12 mouse cellular contexts compared by ENCODE assay signal in the genomic region with DNA sequence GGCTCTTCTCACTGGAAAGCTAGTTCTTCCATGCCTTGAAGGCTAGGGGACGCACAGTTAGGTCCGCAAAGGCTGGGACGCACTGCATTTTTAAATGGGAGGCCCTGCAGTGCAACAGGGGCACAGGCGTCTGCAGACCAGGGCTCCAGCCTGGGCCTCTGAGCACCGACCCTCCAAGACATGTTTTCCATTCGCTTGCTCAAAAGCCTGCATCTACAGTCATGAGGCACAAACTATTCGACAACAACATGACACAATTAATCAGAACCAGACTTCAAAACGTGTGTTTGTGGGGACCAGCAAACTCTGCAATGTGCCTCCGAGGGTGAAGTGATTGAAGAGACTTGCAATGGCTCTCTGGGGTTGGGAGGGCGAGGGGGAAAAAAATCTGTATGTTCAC. TPM values are rescaled to one million over a fixed set of nuclear protein-coding genes. Genes with fewer than 3 reads are reported as not detected.
DNase-seq lines count a peak whose midpoint lies in the region; ATAC-seq and TF ChIP-seq lines count a peak whose summit lies in the region.
"Had no signal": no experiment of that assay in that cellular context is flagged by ENCODE, and none has a peak within 500 bp of the region (broad histone marks: within the 10 kb centered on the region; RNA-seq: fewer than 3 reads in every experiment).

No protein-coding gene starts in this region.

- no peaks in the 10 kb centered on the region for H3K36me3 ChIP-seq in heart, embryonic 10.5 days
- H3K36me3 ChIP-seq in embryonic facial prominence, embryonic 10.5 days (replicated peaks): no peaks in the 10 kb centered on the region
- H3K36me3 ChIP-seq in hindbrain, embryonic 13.5 days: no peaks in the 10 kb centered on the region
- no peaks in the 10 kb centered on the region for H3K36me3 ChIP-seq in midbrain, postnatal 0 days (ENCODE audit: insufficient read depth, low read length)

- peaks cover 55% of the 10 kb centered on the region for H3K4me1 ChIP-seq in heart, embryonic 10.5 days
- peaks cover 71% of the 10 kb centered on the region for H3K4me1 ChIP-seq in embryonic facial prominence, embryonic 10.5 days
- peaks cover 67% of the 10 kb centered on the region for H3K4me1 ChIP-seq in hindbrain, embryonic 13.5 days (replicated peaks)
- peaks cover 8% of the 10 kb centered on the region for H3K4me1 ChIP-seq in midbrain, postnatal 0 days (ENCODE audit: insufficient read depth, low read length)

- no peak for ATAC-seq in hindbrain, embryonic 13.5 days (ENCODE audit: low FRiP score)
- no peak for ATAC-seq in midbrain, postnatal 0 days (ENCODE audit: low FRiP score)

- H3K4me2 ChIP-seq in hindbrain, embryonic 13.5 days: peak overlapping the region; percentile 92
- peak overlapping the region; percentile 94 for H3K4me2 ChIP-seq in midbrain, postnatal 0 days (ENCODE audit: low read depth, low read length, poor library complexity, severe bottlenecking)

- TF ChIP-seq CTCF in midbrain, postnatal 0 days (IDR thresholded peaks at IDR 0.05): no peak

- no peak overlapping the region for H3K27ac ChIP-seq in heart, embryonic 10.5 days
- no peak overlapping the region for H3K27ac ChIP-seq in embryonic facial prominence, embryonic 10.5 days (replicated peaks)
- H3K27ac ChIP-seq in hindbrain, embryonic 13.5 days: peak overlapping the region; percentile 44; the same call in 1 of the 2 replicates
- H3K27ac ChIP-seq in midbrain, postnatal 0 days (ENCODE audit: low read depth, low read length): no peak overlapping the region

- WGBS in heart, embryonic 10.5 days: 6% methylated on average over 10 of the region's 10 CpGs
- 3% methylated on average over 10 of the region's 10 CpGs for WGBS in embryonic facial prominence, embryonic 10.5 days
- WGBS in hindbrain, embryonic 13.5 days: 5% methylated on average over 10 of the region's 10 CpGs
- WGBS in midbrain, postnatal 0 days: 19% methylated on average over 10 of the region's 10 CpGs

- H3K9ac ChIP-seq in hindbrain, embryonic 13.5 days: peak overlapping the region; percentile 62
- H3K9ac ChIP-seq in midbrain, postnatal 0 days (replicated peaks; ENCODE audit: low read length, poor library complexity, severe bottlenecking): 0 out of 2 replicates have a peak overlapping the region, but pooled peaks have one; percentile 19

- H3K4me3 ChIP-seq in heart, embryonic 10.5 days: peak overlapping the region; percentile 77; the same call in 1 of the 2 replicates
- peak overlapping the region; percentile 73 for H3K4me3 ChIP-seq in embryonic facial prominence, embryonic 10.5 days
- peak overlapping the region; percentile 62 for H3K4me3 ChIP-seq in hindbrain, embryonic 13.5 days
- H3K4me3 ChIP-seq in midbrain, postnatal 0 days (ENCODE audit: low read depth, low read length): peak overlapping the region; percentile 9; the same call in 1 of the 2 replicates
- H3K4me3 ChIP-seq: myocyte had no signal

- H3K9me3 ChIP-seq in heart, embryonic 10.5 days: no peaks in the 10 kb centered on the region
- H3K9me3 ChIP-seq in embryonic facial prominence, embryonic 10.5 days: no peaks in the 10 kb centered on the region
- H3K9me3 ChIP-seq in hindbrain, embryonic 13.5 days: no peaks in the 10 kb centered on the region
- no peaks in the 10 kb centered on the region for H3K9me3 ChIP-seq in midbrain, postnatal 0 days (ENCODE audit: low read length)

- DNase-seq in heart, embryonic 10.5 days (ENCODE audit: low spot score): no peak
- no peak for DNase-seq in heart, adult 9 months (ENCODE audit: low spot score in 2 of 2)
- DNase-seq in embryonic facial prominence, embryonic 10.5 days (ENCODE audit: low spot score): peak; percentile 49
- DNase-seq in midbrain, postnatal 0 days (ENCODE audit: low spot score): no peak
- DNase-seq in urinary bladder, adult 18-20 months (ENCODE audit: low spot score in 2 of 2): no peak
- no peak for DNase-seq in adrenal gland, postnatal 36 days
- DNase-seq in spleen, postnatal 4 days (ENCODE audit: low spot score in 2 of 2): no peak
- DNase-seq: B cell, adult 2 months; cerebellum, adult 11 months; kidney, postnatal 25 days had no signal

- peaks cover 95% of the 10 kb centered on the region for H3K27me3 ChIP-seq in heart, embryonic 10.5 days (ENCODE audit: insufficient read depth, poor library complexity, severe bottlenecking)
- peaks cover 100% of the 10 kb centered on the region for H3K27me3 ChIP-seq in embryonic facial prominence, embryonic 10.5 days (replicated peaks; ENCODE audit: low read depth, poor library complexity, severe bottlenecking)
- H3K27me3 ChIP-seq in hindbrain, embryonic 13.5 days: peaks cover 79% of the 10 kb centered on the region
- H3K27me3 ChIP-seq in midbrain, postnatal 0 days (ENCODE audit: insufficient read depth, low read length): peaks cover 38% of the 10 kb centered on the region

RNA-seq across cellular contexts. Expression of a gene that starts 17.1 kb away (rescaled TPM):
- 7.0 and 16.2 TPM in 2 replicates for polyA plus RNA-seq in heart, embryonic 10.5 days (2016; fragmentation: Nextera tagmentation; extraction: Ambion mirVana)
- 7.4 and 8.2 TPM in 2 replicates for polyA plus RNA-seq in embryonic facial prominence, embryonic 10.5 days (2016; fragmentation: Nextera tagmentation; extraction: Ambion mirVana)
- 22.3 and 26.4 TPM in 2 replicates for polyA plus RNA-seq in hindbrain, embryonic 13.5 days (2015; fragmentation: Nextera tagmentation; extraction: Ambion mirVana)
- total RNA-seq in midbrain, postnatal 0 days (2014; rRNA removed): 66.4 and 69.1 TPM in 2 replicates
- 9.6 and 9.7 TPM in 2 replicates for polyA plus RNA-seq in midbrain, postnatal 0 days (2015; fragmentation: Nextera tagmentation; extraction: Ambion mirVana)
- total RNA-seq in adrenal gland, postnatal 36 days (2021): 10 to 100 TPM; 10.3 TPM

RNA-seq across cellular contexts. Expression of a gene that starts 48.4 kb away (rescaled TPM):
- 0.07 and 0.48 TPM in 2 replicates for polyA plus RNA-seq in heart, embryonic 10.5 days (2016; fragmentation: Nextera tagmentation; extraction: Ambion mirVana)
- 0.69 and 1.3 TPM in 2 replicates for polyA plus RNA-seq in embryonic facial prominence, embryonic 10.5 days (2016; fragmentation: Nextera tagmentation; extraction: Ambion mirVana)
- polyA plus RNA-seq in hindbrain, embryonic 13.5 days (2015; fragmentation: Nextera tagmentation; extraction: Ambion mirVana): 0.62 and 0.97 TPM in 2 replicates
- 1.0 and 1.4 TPM in 2 replicates for total RNA-seq in midbrain, postnatal 0 days (2014; rRNA removed)
- polyA plus RNA-seq in midbrain, postnatal 0 days (2015; fragmentation: Nextera tagmentation; extraction: Ambion mirVana): 0.23 and 0.52 TPM in 2 replicates
- 1 to 10 TPM in 1 of 2 experiments, under 1 TPM in 1; 0.95 to 2.5 TPM for total RNA-seq in adrenal gland, postnatal 36 days (2021)

Comparison
In these comparisons a context has a peak if more than half of its experiments do, and no peak if none do; other contexts are left out.
1. H3K4me3 ChIP-seq: peak in every context shown above with its lines; median percentile 77 in heart, embryonic 10.5 days; 73 in embryonic facial prominence, embryonic 10.5 days; 62 in hindbrain, embryonic 13.5 days; 9 in midbrain, postnatal 0 days.